Mouse (Mus musculus) heart, adult 8-10 months (tissue): Measurements from ENCODE around the gene Clec16a. TPM values are rescaled to one million over a fixed set of nuclear protein-coding genes. Genes with fewer than 3 reads are reported as not detected.

Experiments used
- DNase-seq: peaks from one replicate; pipeline ENCODE4 v3.0.0; 2022; ENCODE audit warnings: low spot score
- total RNA-seq, 4 experiments: library from RNA; stranded (reverse); gene quantifications; 2 replicates each; pipeline ENCODE4 v1.2.4; 2022

Gene Clec16a
- total RNA-seq, 4 experiments from 2014 or later: 54.8 to 71.3 (median 63.2) TPM

GRCm38 (mm10) chr16:10675612-10676011 is 130.5 kb downstream of the Clec16a start:
- DNase-seq: no peak

DNA sequence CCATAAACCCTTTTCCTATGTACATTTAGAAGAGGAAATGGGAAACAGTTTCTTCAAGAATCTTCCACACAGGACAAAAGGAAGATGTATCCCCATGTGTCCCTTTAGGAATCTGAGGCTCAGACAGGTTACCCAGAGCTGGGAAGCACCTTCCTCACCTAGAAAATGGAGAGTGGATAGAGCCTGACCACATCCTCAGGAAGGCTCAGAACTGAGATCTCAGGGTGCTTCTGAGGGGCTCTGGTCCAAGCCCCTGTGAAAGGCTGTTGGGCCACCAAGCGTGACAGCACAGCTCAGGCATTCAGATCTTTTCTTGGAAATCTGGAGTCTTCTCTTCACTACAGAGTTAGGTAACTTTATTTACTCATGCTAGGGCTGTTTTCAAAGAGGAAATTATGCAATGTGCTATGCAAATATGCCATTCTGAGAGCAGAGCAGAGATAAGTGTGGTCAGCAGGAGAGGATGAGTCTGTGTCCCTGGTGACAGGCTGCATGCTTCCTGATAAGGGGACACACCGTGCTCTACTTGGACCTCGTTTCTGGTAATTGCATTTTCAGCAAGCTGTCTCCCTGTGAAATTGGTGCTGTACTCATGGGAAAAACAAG is 131.4 kb downstream of the Clec16a start:
- no peak for DNase-seq

GRCm38 (mm10) chr16:10682521-10682920 is 137.4 kb downstream of the Clec16a start:
- no peak for DNase-seq

GRCm38 (mm10) chr16:10683193-10684000 is 138.3 kb downstream of the Clec16a start:
- DNase-seq: no peak

DNA sequence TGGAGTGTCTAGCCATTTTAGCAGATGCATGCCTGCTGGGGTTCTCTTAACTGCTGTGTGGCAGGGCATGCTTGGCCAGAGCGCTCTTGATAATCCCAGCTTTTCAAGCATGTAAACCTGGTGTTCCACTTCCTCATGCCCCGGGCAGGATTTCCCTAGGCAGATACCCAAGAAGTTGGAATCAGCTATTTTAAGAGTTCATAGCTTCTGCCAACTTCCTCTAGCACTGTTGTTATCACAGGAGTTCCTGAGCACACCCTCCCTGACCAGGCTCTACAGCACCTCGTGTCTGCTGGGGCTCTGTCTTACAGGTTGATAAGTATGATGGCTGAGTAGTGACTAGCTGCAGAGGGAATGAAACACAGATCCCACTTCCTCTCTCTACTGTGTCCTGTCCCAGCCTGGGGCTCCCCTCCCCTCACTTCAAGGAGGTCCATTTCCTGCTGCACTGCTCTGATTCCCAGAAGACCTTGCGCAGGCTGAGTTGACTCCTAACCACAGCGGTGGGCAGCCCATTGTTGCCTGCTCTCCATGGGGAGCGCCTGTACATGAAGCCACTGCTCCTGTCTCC is 144.7 kb downstream of the Clec16a start:
- DNase-seq: peak; percentile 55

DNA sequence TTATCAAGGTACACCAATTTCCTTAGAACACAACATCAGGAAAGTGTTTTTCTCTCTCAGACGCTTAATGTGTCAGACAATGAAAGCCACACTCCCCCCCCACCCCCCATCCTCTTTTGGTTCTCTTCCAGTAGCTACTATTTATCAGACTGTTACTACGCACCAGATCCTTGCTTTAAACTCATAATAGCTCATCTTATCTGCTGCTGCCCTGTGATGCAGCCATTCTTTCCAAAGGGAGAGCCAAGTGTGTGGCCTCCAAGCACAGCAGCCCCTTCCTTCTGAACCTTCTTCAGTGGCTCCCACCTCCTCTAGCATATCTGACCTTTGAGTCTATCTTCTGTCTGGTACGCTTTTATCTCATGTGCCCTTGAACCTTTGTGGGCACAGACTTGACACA is 145.3 kb downstream of the Clec16a start:
- peak; percentile 42 for DNase-seq

GRCm38 (mm10) chr16:10691705-10692104 is 146.6 kb downstream of the Clec16a start:
- no peak for DNase-seq

DNA sequence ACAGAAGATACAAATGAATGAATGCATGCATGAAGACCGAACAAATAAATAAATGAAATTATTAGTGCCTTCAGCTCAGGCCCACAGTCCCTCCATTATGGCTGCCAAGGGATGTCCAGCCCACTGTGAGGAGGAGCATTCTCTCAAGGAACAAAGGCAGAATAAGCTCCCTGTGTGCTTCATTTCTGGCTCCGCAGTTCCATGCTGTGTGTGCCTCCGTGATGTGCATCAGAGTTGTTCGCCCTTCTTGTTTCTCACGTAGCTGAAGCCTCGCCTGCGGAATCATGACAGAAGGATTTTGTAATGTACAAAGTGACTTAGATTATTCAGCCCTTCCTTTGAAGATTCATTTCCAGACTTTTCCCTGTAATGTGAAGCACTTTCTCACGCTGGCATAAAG is 147.7 kb downstream of the Clec16a start:
- no peak for DNase-seq

- DNase-seq: no peak
Measured at GRCm38 (mm10) chr16:10693424-10693823, 148.3 kb downstream of the Clec16a start.

GRCm38 (mm10) chr16:10694414-10694851 is 149.3 kb downstream of the Clec16a start:
- DNase-seq: peak; percentile 28

DNA sequence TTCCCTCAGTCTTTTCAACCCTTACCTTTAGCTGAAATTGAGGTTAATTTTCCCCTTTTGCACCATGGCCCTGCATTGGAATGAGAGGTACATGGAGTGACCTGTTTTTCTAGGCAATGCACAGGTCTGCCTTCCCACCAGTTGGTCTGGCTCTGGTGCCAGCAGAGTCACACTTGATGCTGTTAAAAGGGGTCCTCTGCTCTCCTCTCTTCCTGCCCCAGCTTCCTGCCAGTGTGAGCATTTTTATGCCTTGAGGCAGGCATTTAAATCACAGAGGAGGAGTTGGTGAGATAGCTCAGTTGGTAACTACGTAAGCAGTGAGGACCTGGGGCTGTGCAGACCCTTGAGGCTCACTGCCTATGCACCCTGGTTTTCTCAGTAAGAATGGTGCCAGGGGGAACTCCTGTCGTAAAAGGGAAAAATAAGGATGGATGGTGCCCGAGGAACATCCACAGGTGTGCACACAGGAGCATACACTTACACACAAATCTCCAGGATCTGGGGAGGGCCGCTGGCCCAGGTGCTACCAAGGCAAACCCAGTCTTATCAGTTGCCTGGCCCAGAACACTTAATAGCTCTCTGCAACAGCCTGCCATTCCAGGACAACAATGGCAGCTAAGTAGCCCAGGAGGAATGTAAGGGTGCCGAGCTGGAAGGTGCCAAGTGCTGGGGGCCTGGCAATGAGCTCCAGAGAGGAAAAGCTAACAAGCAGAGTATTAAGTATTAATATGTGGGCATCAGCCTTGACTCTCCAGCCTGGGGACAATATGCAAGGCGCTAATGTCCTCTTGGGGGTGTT is 152.9 kb downstream of the Clec16a start:
- no peak for DNase-seq

DNA sequence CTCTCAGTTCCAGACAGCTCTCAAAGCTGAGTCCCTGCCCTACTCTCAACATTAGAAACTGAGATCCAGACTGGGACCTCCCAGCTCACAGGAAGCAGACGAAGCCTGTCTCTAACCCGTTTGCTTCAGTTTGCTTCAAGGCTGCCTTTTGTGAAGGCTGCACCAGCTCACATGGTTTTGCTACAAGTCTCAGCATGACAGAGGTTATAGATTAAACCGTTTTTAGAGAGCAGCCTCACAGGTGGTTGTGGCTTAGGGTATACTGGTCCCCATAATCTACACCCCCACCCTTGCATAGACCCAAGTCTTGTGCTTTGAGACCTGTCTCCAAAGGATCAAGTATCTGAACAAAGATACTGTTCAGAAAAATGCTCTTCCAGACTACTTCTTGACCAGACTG is 154.2 kb downstream of the Clec16a start:
- DNase-seq: no peak

- no peak for DNase-seq
Measured at GRCm38 (mm10) chr16:10700160-10700559, 155.0 kb downstream of the Clec16a start.

DNA sequence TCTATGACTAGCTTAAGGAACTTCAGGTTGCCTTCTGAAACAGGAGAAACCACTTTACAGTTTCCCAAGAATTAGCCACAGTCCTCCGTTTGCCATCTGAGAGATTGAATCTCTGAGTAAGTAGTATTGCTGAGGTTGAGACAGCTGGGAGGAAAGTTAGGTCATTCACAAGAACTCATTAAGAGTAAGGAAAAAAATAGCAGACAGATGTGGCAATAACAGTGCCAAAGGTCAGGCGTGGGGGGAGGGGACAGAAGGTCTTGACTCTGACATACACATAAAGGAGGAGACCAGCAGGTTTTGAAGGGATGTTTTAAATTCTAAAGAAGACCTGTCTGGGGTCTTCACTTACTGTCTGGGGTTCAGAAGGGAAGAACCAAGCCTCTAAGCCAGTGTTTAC is 157.3 kb downstream of the Clec16a start:
- no peak for DNase-seq

GRCm38 (mm10) chr16:10703932-10704331 is 158.8 kb downstream of the Clec16a start:
- DNase-seq: no peak

DNA sequence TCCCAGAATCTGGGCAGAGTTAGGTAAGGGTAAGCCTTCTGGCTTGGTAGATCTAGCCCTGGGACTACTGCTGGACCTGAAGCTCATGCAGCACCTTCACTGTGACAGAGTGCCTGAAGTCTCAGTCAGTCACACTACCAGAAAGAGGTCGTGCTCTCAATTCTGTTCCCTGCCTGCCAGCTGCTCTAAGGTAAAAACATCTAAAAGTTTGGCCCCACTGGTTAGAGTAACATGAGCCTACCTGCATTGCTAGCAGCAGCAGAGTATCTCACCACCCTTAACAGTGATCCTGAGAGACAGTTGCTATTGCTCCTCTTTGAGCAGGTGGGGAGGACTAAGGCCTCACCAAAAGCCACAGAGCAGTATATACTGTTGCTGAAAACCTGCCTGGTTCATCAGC is 160.3 kb downstream of the Clec16a start:
- DNase-seq: no peak

- DNase-seq: no peak
Measured at GRCm38 (mm10) chr16:10711524-10711923, 166.4 kb downstream of the Clec16a start.

DNA sequence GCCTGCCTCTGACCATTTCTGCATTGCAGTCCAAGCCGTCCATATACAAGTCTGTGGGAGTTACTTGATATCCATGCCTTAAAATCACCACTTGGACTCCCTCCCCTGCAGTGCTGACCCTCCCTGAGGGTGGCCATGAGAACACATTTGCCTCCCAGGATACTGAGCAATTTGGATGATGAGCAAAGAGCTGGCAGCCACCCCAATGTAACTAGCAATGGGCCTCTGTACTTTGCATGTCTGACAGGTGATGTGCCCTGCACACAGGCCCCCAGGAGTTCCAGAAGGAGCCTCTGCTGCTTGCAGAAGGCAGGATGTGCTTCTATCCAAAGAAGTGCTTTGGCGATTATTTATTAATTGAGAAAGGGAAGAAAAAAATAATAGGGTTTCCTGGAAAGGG is 167.9 kb downstream of the Clec16a start:
- DNase-seq: no peak

- no peak for DNase-seq
Measured at GRCm38 (mm10) chr16:10713441-10714239, 168.5 kb downstream of the Clec16a start.

DNA sequence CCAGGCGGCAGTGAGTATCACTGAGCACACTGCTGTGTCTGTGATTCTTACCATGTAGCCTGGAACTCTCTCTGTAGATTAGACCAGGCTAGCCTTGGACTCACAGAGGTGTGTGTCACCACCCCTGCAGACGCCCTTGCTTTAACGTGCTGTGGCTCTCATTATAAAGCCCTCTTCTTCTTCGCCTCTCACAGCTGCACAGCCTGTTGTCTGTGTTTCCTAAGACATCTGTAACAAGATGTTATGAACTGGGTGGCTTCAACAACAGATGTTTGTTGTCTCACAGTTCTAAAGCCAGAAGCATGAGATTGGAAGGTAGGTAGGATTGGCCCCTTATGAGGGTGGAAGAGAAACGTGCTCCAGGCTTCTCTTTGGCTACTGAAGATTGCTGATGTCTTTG is 170.1 kb downstream of the Clec16a start:
- no peak for DNase-seq

DNA sequence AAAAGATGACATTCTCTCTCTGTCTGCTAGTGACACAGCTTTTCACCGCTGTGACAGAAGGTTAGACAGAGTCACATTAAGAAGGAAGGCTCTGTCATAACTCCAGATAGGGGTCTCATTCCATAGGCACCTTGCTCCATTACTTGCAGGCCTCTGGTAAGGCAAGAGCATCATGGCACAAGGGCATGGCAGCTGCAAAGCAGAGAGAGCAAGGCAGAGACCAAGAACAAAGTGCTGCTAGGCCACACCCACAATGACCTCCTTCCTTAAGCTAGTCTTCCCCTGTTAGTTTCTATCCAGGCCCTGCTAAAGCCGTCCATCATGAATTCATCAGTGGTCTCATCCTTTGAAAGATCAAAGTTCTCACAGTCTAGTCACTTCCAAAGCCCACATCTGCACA is 170.5 kb downstream of the Clec16a start:
- no peak for DNase-seq
